Mouse (Mus musculus) kidney, adult 11 months (tissue): Measurements from ENCODE around the gene Lrrc1.

Experiments used
- DNase-seq: peaks from one replicate; pipeline ENCODE4 v3.0.0; 2022

Lrrc1 gene

GRCm38 (mm10) chr9:77419501-77420199 is 125.0 kb downstream of the Lrrc1 start:
- DNase-seq = no peak

- DNase-seq = no peak
These were observed 125.9 kb downstream of the Lrrc1 start for GRCm38 (mm10) chr9:77418800-77419199.

GRCm38 (mm10) chr9:77416486-77416885 is 128.2 kb downstream of the Lrrc1 start:
- DNase-seq = no peak

- DNase-seq = no peak
These were observed 128.7 kb downstream of the Lrrc1 start for GRCm38 (mm10) chr9:77416002-77416401.

- DNase-seq = no peak
These were observed 132.7 kb downstream of the Lrrc1 start for GRCm38 (mm10) chr9:77411830-77412425.

- no peak for DNase-seq
These were observed 133.7 kb downstream of the Lrrc1 start for GRCm38 (mm10) chr9:77410968-77411367.

- no peak for DNase-seq
These were observed 134.1 kb downstream of the Lrrc1 start for GRCm38 (mm10) chr9:77410524-77410923.

- no peak for DNase-seq
These were observed 136.5 kb downstream of the Lrrc1 start for GRCm38 (mm10) chr9:77408053-77408603.

GRCm38 (mm10) chr9:77406906-77407305 is 137.8 kb downstream of the Lrrc1 start:
- peak; percentile 32 for DNase-seq

GRCm38 (mm10) chr9:77404458-77404857 is 140.2 kb downstream of the Lrrc1 start:
- no peak for DNase-seq

- no peak for DNase-seq
These were observed 140.7 kb downstream of the Lrrc1 start for GRCm38 (mm10) chr9:77403961-77404360.

- no peak for DNase-seq
These were observed 141.7 kb downstream of the Lrrc1 start for GRCm38 (mm10) chr9:77402971-77403370.

- no peak for DNase-seq
These were observed 144.9 kb downstream of the Lrrc1 start for GRCm38 (mm10) chr9:77399801-77400200.

GRCm38 (mm10) chr9:77398856-77399631 is 145.6 kb downstream of the Lrrc1 start:
- no peak for DNase-seq

GRCm38 (mm10) chr9:77397027-77397426 is 147.6 kb downstream of the Lrrc1 start:
- no peak for DNase-seq

- DNase-seq = no peak
These were observed 153.4 kb downstream of the Lrrc1 start for GRCm38 (mm10) chr9:77391248-77391647.

- DNase-seq = no peak
These were observed 155.7 kb downstream of the Lrrc1 start for GRCm38 (mm10) chr9:77388956-77389355.

GRCm38 (mm10) chr9:77386751-77387150 is 157.9 kb downstream of the Lrrc1 start:
- DNase-seq = no peak

- DNase-seq = no peak
These were observed 159.1 kb downstream of the Lrrc1 start for GRCm38 (mm10) chr9:77385611-77386010.

- peak; percentile 44 for DNase-seq
These were observed 160.0 kb downstream of the Lrrc1 start for GRCm38 (mm10) chr9:77384651-77385050.

- DNase-seq = no peak
These were observed 160.7 kb downstream of the Lrrc1 start for GRCm38 (mm10) chr9:77383951-77384350.

GRCm38 (mm10) chr9:77382514-77382913 is 162.2 kb downstream of the Lrrc1 start:
- DNase-seq = no peak

GRCm38 (mm10) chr9:77381565-77381964 is 163.1 kb downstream of the Lrrc1 start:
- peak; percentile 55 for DNase-seq
